Mouse (Mus musculus): Measurements from ENCODE around the gene Pcsk4.
"Not testable (repeated sequence)": the region's sequence is repeated elsewhere in the genome, so short reads cannot be mapped to it uniquely, and the experiment has no call there.

Pcsk4 gene

GRCm38 (mm10) chr10:80348244-80348781 lies 19.0 kb upstream of the Pcsk4 start, which contains the start of gene Adamtsl5:
TSS of gene Adamtsl5 (minus strand) at chr10:80348412.
- no peak for DNase-seq (ENCODE audit: low read depth, low spot score)

DNA sequence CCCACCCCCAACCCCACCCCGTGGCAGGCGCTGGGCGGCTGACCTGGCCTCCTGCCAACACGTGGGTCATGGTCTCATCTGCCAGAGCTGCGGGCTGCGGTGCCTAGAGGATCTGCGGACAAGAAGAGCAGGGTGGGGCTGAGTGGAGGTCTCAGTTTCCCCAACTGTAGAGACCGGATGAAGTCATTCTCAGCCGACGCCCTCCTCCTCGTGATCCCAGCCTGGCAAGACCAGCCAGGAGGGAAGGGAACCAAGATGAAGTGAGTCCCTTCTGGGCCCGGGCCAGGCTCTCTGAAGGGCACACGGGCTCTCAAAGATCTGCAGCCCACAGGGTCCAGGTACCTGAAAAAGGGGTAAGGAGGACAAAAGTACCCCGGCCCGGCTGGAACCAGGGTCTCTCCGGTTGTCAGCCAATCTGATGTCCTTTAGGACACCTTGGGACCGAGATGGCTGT lies 18.2 kb upstream of the Pcsk4 start:
- DNase-seq (ENCODE audit: low read depth, low spot score), result no peak

- DNase-seq (ENCODE audit: low read depth, low spot score), result not testable (repeated sequence)
Observed at GRCm38 (mm10) chr10:80345929-80346328, 16.6 kb upstream of the Pcsk4 start.

- DNase-seq (ENCODE audit: low read depth, low spot score), result no peak
Observed at GRCm38 (mm10) chr10:80345122-80345521, 15.8 kb upstream of the Pcsk4 start.

DNA sequence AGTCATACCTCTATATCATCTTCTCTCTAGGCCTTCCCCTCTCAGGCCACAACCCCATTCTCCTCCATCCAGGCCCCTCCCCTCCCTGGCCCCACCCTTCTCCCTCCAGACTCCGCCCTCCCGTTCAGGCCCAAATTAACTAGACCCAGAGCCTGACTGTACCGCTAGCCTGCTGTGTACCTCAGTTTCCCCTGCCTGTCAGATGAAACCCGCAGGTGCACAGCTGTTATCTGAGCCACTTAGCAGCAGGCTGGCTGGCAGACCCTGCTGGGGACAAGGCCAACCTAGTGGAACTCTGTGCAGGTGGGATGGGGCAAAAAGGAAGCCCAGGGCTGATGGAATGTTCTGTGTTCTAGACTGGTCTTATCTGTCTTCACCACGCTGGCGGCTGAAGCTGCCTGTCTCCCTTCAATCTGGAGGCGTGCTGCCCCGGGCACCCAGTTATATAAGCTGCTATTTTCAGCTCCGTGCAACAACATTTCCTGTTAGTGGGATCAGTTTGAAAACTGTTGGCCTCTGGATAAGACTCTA lies 14.9 kb upstream of the Pcsk4 start:
- DNase-seq (ENCODE audit: low read depth, low spot score), result peak; percentile 85

DNA sequence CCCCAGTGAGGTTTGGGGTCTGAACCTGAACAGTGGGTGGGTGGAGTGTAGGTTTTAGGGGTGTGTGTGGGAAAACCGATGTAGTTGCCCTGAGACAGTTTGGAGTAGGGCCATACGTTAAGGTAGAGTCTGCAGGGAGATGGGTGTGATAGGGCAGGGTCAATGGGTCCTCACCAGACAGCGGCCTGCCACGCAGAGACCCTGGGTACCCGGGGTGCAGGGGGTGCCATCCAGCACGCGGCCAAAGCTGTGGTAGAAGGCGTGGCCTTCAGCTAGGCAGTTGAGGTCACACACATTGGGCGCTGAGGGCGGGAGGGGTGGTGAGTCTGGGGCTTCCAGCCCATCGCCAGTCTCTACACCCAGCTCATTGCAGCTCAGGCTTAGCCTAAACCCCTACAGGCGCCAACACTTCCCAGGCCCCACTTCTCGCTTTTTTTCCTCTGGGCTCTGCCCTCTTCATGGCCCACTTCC lies 14.2 kb upstream of the Pcsk4 start:
- no peak for DNase-seq (ENCODE audit: low read depth, low spot score)

- peak; percentile 63 for DNase-seq (ENCODE audit: low read depth, low spot score)
Observed at GRCm38 (mm10) chr10:80342749-80343424, 13.6 kb upstream of the Pcsk4 start.

GRCm38 (mm10) chr10:80342305-80342748 lies 13.0 kb upstream of the Pcsk4 start:
- DNase-seq (ENCODE audit: low read depth, low spot score), result no peak

DNA sequence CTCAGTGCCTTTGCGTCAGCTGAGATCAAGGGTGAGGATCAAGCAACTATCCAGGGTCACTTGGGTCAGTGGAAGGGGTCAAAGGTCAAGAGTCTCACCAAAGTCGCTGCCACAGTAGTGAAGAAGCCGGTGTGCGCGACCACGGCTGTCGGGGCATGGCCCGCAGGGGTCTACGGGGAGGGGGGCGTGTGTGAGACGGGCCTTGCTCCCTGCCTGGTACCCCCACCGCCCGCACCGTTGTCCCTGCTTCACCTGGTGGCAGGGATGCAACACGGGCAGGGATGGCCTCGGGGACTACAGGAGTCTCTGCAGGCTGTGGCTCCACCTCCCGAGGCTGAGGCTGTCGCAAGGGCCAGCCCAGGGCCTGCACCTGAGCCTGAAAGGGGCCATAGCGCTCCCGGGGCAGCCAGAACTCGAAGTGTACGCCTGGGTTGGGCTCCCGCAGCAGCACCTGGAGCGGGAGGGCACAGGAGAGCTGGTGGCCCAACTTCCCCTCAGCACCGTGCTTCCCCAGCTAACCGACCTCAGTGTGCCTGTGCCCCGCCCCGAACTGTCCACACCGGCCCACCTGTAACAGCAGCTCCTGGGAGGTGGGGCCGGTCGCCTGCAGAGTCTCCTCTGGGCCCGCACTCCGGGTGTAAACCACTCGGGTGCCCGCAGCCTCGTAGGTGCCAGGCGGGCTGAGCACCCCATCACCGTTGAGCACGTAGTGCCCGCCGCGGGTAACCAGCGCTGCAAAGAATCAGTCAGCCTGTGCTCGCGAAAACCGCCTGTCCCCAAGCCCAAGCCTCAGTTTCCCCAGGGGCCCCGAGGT lies 12.4 kb upstream of the Pcsk4 start:
- DNase-seq (ENCODE audit: low read depth, low spot score), result no peak

DNA sequence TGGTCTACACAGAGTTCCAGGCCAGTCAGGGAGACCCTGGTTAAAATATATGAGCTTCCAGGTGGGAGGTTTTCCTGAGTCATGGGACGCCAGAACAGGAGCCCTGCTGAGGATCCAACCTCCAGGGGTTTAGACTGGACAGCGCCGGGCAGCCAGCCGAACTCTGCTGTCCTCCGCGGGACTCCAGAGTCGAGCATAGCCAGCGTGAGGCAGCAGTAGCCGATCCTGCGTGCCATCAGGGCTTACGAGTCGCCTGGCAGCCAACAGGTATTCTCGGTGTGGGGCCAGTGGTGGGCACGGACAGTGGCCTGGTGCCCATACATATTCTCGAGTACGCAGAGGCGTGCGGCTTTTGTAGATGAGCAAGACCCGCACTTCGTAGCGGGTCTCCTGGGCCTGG lies 11.7 kb upstream of the Pcsk4 start:
- DNase-seq (ENCODE audit: low read depth, low spot score), result no peak

- peak; percentile 86 for DNase-seq (ENCODE audit: low read depth, low spot score)
Observed at GRCm38 (mm10) chr10:80339941-80340750, 10.8 kb upstream of the Pcsk4 start.

DNA sequence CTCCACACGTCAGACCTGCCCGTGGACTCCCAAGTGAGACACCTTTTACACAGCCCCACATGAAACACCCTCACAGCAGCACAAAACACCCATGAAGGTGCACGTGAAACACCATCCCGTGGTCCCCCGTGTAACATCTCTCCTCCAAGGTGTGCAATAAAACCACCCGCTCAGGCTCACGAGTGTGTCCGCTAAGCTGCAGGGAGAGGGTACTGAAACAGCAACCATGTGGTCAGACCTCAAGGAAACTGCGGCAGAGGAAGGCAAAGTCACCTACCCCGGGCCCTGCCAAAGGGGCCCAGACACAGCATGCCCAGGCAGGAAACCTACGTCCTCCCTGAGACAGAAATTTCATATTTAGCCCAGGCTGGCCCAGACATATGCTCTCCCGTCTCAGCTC lies 7.0 kb upstream of the Pcsk4 start:
- no peak for DNase-seq (ENCODE audit: low read depth, low spot score)

GRCm38 (mm10) chr10:80332525-80332989 lies 3.3 kb upstream of the Pcsk4 start:
- DNase-seq (ENCODE audit: low read depth, low spot score), result no peak

DNA sequence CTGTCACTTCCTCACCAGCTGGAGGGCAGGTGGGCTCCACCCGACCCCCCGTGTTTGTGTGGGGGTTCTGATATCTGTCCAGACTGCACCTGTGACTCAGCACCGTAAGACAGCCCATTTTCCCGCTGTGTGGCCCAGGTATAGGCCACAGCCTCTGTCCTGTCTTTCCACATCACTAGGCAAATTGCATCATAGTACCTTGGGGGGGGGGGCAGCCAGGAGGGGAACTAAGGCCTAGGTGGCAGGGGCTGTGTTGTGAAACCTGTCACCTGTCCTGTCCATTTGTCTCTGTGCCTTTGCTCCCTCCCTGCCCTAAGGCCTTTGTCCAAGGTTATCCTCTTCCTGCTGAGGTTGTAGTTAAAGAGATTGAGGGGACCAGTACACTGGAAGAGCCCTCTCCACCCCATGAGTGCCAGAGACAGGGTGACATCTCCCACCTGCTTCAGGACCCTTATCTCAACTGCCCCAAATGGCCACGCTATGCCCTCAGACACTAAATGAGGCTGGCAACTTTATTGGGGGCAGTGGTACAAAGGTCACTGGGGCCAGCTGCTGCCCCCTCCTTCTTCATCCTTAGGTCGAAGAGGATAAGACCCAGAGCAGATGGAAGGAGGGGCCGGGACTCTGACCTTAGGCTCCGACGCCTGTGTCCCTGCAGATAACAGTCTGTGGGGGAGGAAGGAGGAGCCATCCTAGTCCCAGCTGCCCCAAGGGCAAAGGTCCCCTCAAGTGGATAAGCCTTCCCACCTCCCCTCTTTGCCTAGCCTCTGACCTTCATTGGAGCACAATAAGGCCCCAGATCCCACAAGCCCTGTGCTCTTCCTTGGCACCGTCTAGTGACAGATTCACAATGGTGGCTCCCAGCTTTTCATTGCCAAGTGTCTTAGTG lies 2.6 kb upstream of the Pcsk4 start:
- DNase-seq (ENCODE audit: low read depth, low spot score), result peak; percentile 78

GRCm38 (mm10) chr10:80330888-80331287 lies 1.6 kb upstream of the Pcsk4 start:
- no peak for DNase-seq (ENCODE audit: low read depth, low spot score)

- no peak for DNase-seq (ENCODE audit: low read depth, low spot score)
Observed at GRCm38 (mm10) chr10:80330084-80330483, 786 bp upstream of the Pcsk4 start.

DNA sequence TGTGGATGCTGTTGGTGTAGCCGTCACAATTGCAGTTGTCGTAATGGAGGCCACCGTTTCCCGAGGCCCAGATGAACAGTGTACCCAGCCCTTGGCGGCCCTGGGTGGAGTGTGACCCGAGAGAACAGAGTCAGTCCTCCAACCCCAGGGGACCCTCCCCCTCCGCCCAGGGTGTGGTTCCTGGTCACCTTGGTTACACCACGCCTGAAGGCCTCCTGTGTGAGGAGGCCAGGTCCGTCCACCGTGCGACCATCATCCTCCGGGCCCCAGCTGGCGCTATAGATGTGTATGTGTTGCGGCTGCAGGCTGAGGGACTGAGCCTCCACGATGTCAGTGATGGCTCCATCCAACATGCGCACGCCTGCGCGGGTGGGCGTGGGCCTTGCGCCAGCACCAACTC lies 4.3 kb downstream of the Pcsk4 start:
- DNase-seq (ENCODE audit: low read depth, low spot score), result no peak

GRCm38 (mm10) chr10:80324120-80325037 lies 4.9 kb downstream of the Pcsk4 start:
- no peak for DNase-seq (ENCODE audit: low read depth, low spot score)

All from c-Kit-negative CD71-positive TER-119-positive erythroid progenitor cells, embryonic 14.5 days (primary cell).